Mouse (Mus musculus): ENCODE results near the gene Nexn.

GRCm38 (mm10) chr3:152290175-152290798 lies 24.1 kb upstream of the Nexn start:
- TF ChIP-seq CTCF (IDR thresholded peaks at IDR 0.05; ENCODE audit: borderline replicate concordance, insufficient read depth, low read depth, low read length): no peak
- no peak for TF ChIP-seq POLR2A (IDR thresholded peaks at IDR 0.05; ENCODE audit: borderline replicate concordance, insufficient read depth, low read length)
